Mouse (Mus musculus) liver, embryonic 14.5 days (tissue): ENCODE measurements at regions not wholly inside any gene's neighbourhood (a gene's known extent, or its start where the extent isn't known, plus 50 kb on each side); places are given as distances from the start of the nearest gene placed in this dataset.
A peak's percentile ranks its signal among the peaks of the same experiment; 100 is the strongest.

Source experiments
- ATAC-seq: fragments of 200-750 bp; cut with Nextera tagmentation; 2 replicates; pipeline ENCODE4 v1.8.0; 2017; ENCODE audit warnings: moderate number of reproducible peaks, mild to moderate bottlenecking, moderate library complexity; ENCODE audit not compliant: insufficient read depth
- DNase-seq, 3 experiments: peaks; one replicate each; pipeline ENCODE4 v3.0.0-alpha.2; 2012 to 2013; ENCODE audit warnings: low read depth in 3 of 3, low spot score in 3 of 3
- H3K27ac ChIP-seq: fragments of 300-500 bp; sonication (generic); 2 replicates; pipeline ENCODE4 v1.5.1; 2014; ENCODE audit warnings: moderate library complexity, mild to moderate bottlenecking, control low read depth, inconsistent platforms
- H3K27me3 ChIP-seq: fragments of 300-500 bp; sonication (generic); 2 replicates; pipeline ENCODE4 v1.6.1; 2014; ENCODE audit warnings: mild to moderate bottlenecking, low read length, moderate library complexity; ENCODE audit not compliant: control insufficient read depth, insufficient read depth
- H3K36me3 ChIP-seq: fragments of 300-500 bp; sonication (generic); replicated peaks from 2 replicates; pipeline ENCODE4 v1.6.1; 2014; ENCODE audit warnings: low read depth; ENCODE audit not compliant: control insufficient read depth, insufficient read depth
- H3K4me1 ChIP-seq, 2 experiments: fragments of 200-500 bp in 1 of 2; fragments of 300-500 bp in 1 of 2; sonication (generic) in 1 of 2; replicated peaks; 2 replicates each; pipeline ENCODE4 v1.6.1; 2012 to 2014; ENCODE audit warnings: antibody characterized with exemption in 1 of 2, inconsistent platforms in 1 of 2, low read length in 1 of 2; ENCODE audit not compliant: control insufficient read depth in 2 of 2, insufficient read depth in 2 of 2
- H3K4me2 ChIP-seq: fragments of 300-500 bp; sonication (generic); 2 replicates; pipeline ENCODE4 v1.6.1; 2014; ENCODE audit warnings: low read depth, mild to moderate bottlenecking, control low read depth, moderate library complexity
- H3K4me3 ChIP-seq, 2 experiments: fragments of 200-500 bp in 1 of 2; fragments of 300-500 bp in 1 of 2; sonication (generic) in 1 of 2; 2 replicates each; pipeline ENCODE4 v1.5.1; 2012 to 2014; ENCODE audit warnings: low read depth in 2 of 2, low read length in 2 of 2, mild to moderate bottlenecking in 2 of 2, control low read depth in 1 of 2, inconsistent platforms in 1 of 2, moderate library complexity in 1 of 2; ENCODE audit not compliant: insufficient read depth in 1 of 2
- H3K9ac ChIP-seq: fragments of 300-500 bp; sonication (generic); replicated peaks from 2 replicates; pipeline ENCODE4 v1.6.1; 2014; ENCODE audit warnings: mild to moderate bottlenecking, control low read depth, moderate library complexity
- H3K9me3 ChIP-seq: fragments of 300-500 bp; sonication (generic); 2 replicates; pipeline ENCODE4 v1.6.1; 2016; ENCODE audit warnings: low read length, mixed read lengths; ENCODE audit not compliant: control insufficient read depth
- CTCF ChIP-seq: IDR thresholded peaks from 2 replicates; pipeline ENCODE4 v1.5.1; 2016; ENCODE audit warnings: antibody characterized with exemption, low read depth, control low read depth
- EP300 ChIP-seq: IDR thresholded peaks from 2 replicates; pipeline ENCODE4 v1.6.1; 2016; ENCODE audit warnings: antibody characterized with exemption, low read depth
- WGBS: fragments of 180-500 bp; shearing (Covaris S2); extraction: QIAGEN DNeasy Blood & Tissue Kit; methylation state at CpG from one replicate; pipeline ENCODE4 v1.1.7; 2014; ENCODE audit not compliant: insufficient replicate concordance; 5-methylcytosine and 5-hydroxymethylcytosine counted together

- Histone ChIP-seq H3K4me3 (no peak overlapping the region), H3K4me2 (no peak overlapping the region), H3K9ac (no peak overlapping the region), H3K4me1 (peaks cover 0 to 5% of the 10 kb centered on the region in 2 experiments; a peak in 2 of 4 replicates), H3K9me3 (no peaks in the 10 kb centered on the region), H3K27ac (no peak overlapping the region), H3K36me3 (no peaks in the 10 kb centered on the region), H3K27me3 (no peaks in the 10 kb centered on the region)
- TF ChIP-seq EP300: no peak
- no peak for TF ChIP-seq CTCF
- ATAC-seq (no peak), DNase-seq (no peak)
- 52% methylated on average over 11 of the region's 11 CpGs for WGBS
Observed at GRCm38 (mm10) chr1:42527746-42528476, 167.7 kb upstream of the Pou3f3 start.

- Histone ChIP-seq H3K4me2 (no peak overlapping the region), H3K27ac (no peak overlapping the region), H3K36me3 (no peaks in the 10 kb centered on the region), H3K27me3 (no peaks in the 10 kb centered on the region), H3K4me1 (peaks cover 0 to 6% of the 10 kb centered on the region in 2 experiments; a peak in 2 of 4 replicates), H3K9ac (no peak overlapping the region), H3K9me3 (no peaks in the 10 kb centered on the region), H3K4me3 (no peak overlapping the region)
- no peak for TF ChIP-seq EP300
- TF ChIP-seq CTCF: no peak
- WGBS: 39% methylated on average over 6 of the region's 6 CpGs
- peak; percentile 35; the same call in 1 of the 2 replicates for ATAC-seq
- peak in 2 of 3 experiments; percentile 19 to 20 for DNase-seq
Observed at GRCm38 (mm10) chr1:42532908-42533307, 162.7 kb upstream of the Pou3f3 start.

- Histone ChIP-seq H3K4me3 (no peak overlapping the region), H3K27ac (no peak overlapping the region), H3K36me3 (no peaks in the 10 kb centered on the region), H3K9me3 (no peaks in the 10 kb centered on the region), H3K27me3 (no peaks in the 10 kb centered on the region), H3K4me2 (no peak overlapping the region), H3K9ac (no peak overlapping the region), H3K4me1 (peaks cover 0 to 1% of the 10 kb centered on the region in 2 experiments; a peak in 1 of 4 replicates)
- TF ChIP-seq EP300 (no peak), CTCF (no peak)
- DNase-seq (no peak), ATAC-seq (no peak)
- WGBS: 57% methylated on average over 18 of the region's 18 CpGs
Observed at GRCm38 (mm10) chr1:42539066-42539539, 156.5 kb upstream of the Pou3f3 start.

GRCm38 (mm10) chr1:42539541-42540520 lies 155.7 kb upstream of the Pou3f3 start:
- no peak for ATAC-seq
- peaks cover 0 to 1% of the 10 kb centered on the region in 2 experiments; a peak in 1 of 4 replicates for H3K4me1 ChIP-seq
- no peaks in the 10 kb centered on the region for H3K9me3 ChIP-seq
- no peak overlapping the region for H3K4me3 ChIP-seq
- H3K36me3 ChIP-seq: no peaks in the 10 kb centered on the region
- no peak overlapping the region for H3K27ac ChIP-seq
- H3K27me3 ChIP-seq: no peaks in the 10 kb centered on the region
- no peak overlapping the region for H3K9ac ChIP-seq
- TF ChIP-seq EP300 (no peak), CTCF (no peak)
- no peak overlapping the region for H3K4me2 ChIP-seq
- DNase-seq: no peak
- 64% methylated on average over 26 of the region's 26 CpGs for WGBS

GRCm38 (mm10) chr1:42541991-42542390 lies 153.6 kb upstream of the Pou3f3 start:
- H3K9ac ChIP-seq: no peak overlapping the region
- peaks cover 0 to 1% of the 10 kb centered on the region in 2 experiments; a peak in 1 of 4 replicates for H3K4me1 ChIP-seq
- TF ChIP-seq EP300: no peak
- no peak for TF ChIP-seq CTCF
- no peaks in the 10 kb centered on the region for H3K27me3 ChIP-seq
- 46% methylated on average over 4 of the region's 4 CpGs for WGBS
- no peaks in the 10 kb centered on the region for H3K36me3 ChIP-seq
- no peak overlapping the region for H3K4me2 ChIP-seq
- DNase-seq: peak in 2 of 3 experiments; percentile 4 to 12
- no peak overlapping the region for H3K4me3 ChIP-seq
- no peak for ATAC-seq
- no peak overlapping the region for H3K27ac ChIP-seq
- no peaks in the 10 kb centered on the region for H3K9me3 ChIP-seq
